Mouse (Mus musculus): ENCODE measurements around the gene Slc38a3. TPM values are rescaled to one million over a fixed set of nuclear protein-coding genes. Genes with fewer than 3 reads are reported as not detected.

Slc38a3 gene
- total and polyA plus RNA-seq, 3 experiments, result not detected

DNA sequence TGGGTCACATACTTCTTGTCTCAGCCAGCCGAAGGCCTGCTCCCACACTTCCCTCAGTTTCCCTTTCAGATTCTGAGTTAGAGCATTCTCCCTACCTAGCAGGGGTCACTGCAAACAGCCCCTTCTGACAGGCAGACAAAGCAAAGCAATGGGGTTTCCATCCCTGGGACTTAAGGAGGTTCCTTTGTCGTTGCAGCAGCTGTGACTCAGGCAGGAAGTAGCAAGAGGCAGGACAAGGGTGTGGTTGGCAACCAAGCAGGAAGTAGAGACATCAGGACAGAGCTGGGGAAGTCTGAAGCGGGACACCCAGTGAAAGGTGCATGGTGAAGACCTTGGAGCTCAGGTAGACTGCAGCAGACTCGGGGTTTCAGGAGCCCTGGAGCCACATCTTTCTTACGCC is 44.8 kb downstream of the Slc38a3 start:
- peak; percentile 88 for DNase-seq (ENCODE audit: low read depth, low spot score)

DNA sequence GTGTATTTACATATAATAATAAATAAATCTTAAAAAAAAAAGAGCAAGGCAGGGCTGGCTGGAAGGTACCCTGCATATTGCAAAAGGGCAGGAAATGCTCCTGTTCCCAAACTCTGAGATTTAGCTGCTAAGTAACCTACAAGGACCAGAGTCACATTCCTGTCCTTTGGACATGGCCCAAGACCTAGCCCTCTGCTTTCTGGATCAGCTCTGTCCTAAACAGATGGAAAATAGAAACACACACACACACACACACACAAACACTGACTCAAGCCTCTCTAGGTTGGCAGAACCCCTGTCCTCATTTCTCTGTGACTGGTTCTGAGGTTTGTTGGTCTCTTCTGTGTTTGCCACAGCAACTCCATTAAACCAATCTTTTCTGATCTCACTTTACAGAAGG is 48.4 kb downstream of the Slc38a3 start:
- no peak for DNase-seq (ENCODE audit: low read depth, low spot score)
- TF ChIP-seq POLR2AphosphoS5 (IDR thresholded peaks at IDR 0.05; ENCODE audit: borderline replicate concordance, low read depth, low read length) (no peak), ZC3H11A (IDR thresholded peaks at IDR 0.05; ENCODE audit: low read depth, low read length) (no peak)

More for the DNA sequence above, 44.8 kb downstream of the Slc38a3 start:
- peaks cover 11 to 22% of the 10 kb centered on the region in 2 experiments for H3K4me1 ChIP-seq (ENCODE audit: control insufficient read depth in 1 of 2, insufficient read depth in 2 of 2, low read length in 2 of 2)
- H3K79me2 ChIP-seq (ENCODE audit: control insufficient read depth, insufficient read depth, low read length, poor library complexity), result peaks cover 34% of the 10 kb centered on the region
- no peaks in the 10 kb centered on the region for H3K27me3 ChIP-seq (ENCODE audit: control insufficient read depth in 1 of 2, insufficient read depth in 2 of 2, low read length in 2 of 2)
- no peak for TF ChIP-seq NELFE (IDR thresholded peaks at IDR 0.05; ENCODE audit: low read depth, low read length)
- TF ChIP-seq ELF1 (IDR thresholded peaks at IDR 0.05; ENCODE audit: low read depth, low read length), result peak; percentile 81
- no peak for TF ChIP-seq CTCF (IDR thresholded peaks at IDR 0.05 in 2 of 3, conservative IDR thresholded peaks at IDR 0.05 in 1 of 3; ENCODE audit: control insufficient read depth in 1 of 3, insufficient read depth in 1 of 3, low read depth in 2 of 3, low read length in 3 of 3, poor library complexity in 1 of 3, severe bottlenecking in 1 of 3)
- TF ChIP-seq ETS1 (IDR thresholded peaks at IDR 0.05; ENCODE audit: low read depth, low read length), result peak; percentile 53; the same call in 1 of the 2 replicates
- TF ChIP-seq POLR2A (IDR thresholded peaks at IDR 0.05; ENCODE audit: control insufficient read depth in 1 of 2, insufficient read depth in 1 of 2, low read depth in 1 of 2, low read length in 2 of 2, poor library complexity in 1 of 2), result peak in 1 of 2 experiments; percentile 45; a peak in 1 of 4 replicates
- TF ChIP-seq SIN3A (IDR thresholded peaks at IDR 0.05; ENCODE audit: low read length), result peak; percentile 48; the same call in 1 of the 2 replicates
- peak; percentile 23 to 36; a peak in 1 of 4 replicates for TF ChIP-seq EP300 (IDR thresholded peaks at IDR 0.05; ENCODE audit: low read depth in 1 of 2, low read length in 2 of 2)
- TF ChIP-seq MXI1 (IDR thresholded peaks at IDR 0.05; ENCODE audit: low read depth, low read length), result no peak
- TF ChIP-seq RCOR1 (IDR thresholded peaks at IDR 0.05; ENCODE audit: low read depth, low read length), result no peak
- no peak for TF ChIP-seq ZC3H11A (IDR thresholded peaks at IDR 0.05; ENCODE audit: low read depth, low read length)
- TF ChIP-seq ZMIZ1 (IDR thresholded peaks at IDR 0.05; ENCODE audit: low read depth, low read length), result no peak
- TF ChIP-seq MAFK (IDR thresholded peaks at IDR 0.05; ENCODE audit: borderline replicate concordance, low read depth, low read length), result no peak
- TF ChIP-seq JUND (IDR thresholded peaks at IDR 0.05; ENCODE audit: low read depth, low read length), result no peak
- 0 out of 2 replicates have a peak, but pooled peaks have one; percentile 46 for TF ChIP-seq HCFC1 (IDR thresholded peaks at IDR 0.05; ENCODE audit: low read depth, low read length)
- peaks cover 1 to 15% of the 10 kb centered on the region in 2 experiments; a peak in 3 of 4 replicates for H3K36me3 ChIP-seq (ENCODE audit: control insufficient read depth in 1 of 2, insufficient read depth in 2 of 2, low read length in 2 of 2)
- H3K4me3 ChIP-seq (ENCODE audit: control insufficient read depth in 1 of 2, insufficient read depth in 1 of 2, low read depth in 2 of 2, low read length in 2 of 2), result no peak overlapping the region
- H3K9me3 ChIP-seq (replicated peaks; ENCODE audit: insufficient read depth, low read length), result no peaks in the 10 kb centered on the region
- peak overlapping the region; percentile 53 for H3K27ac ChIP-seq (ENCODE audit: control insufficient read depth, low read depth, low read length)
- H3K9ac ChIP-seq (ENCODE audit: control insufficient read depth, low read depth, low read length, poor library complexity, severe bottlenecking), result peak overlapping the region; percentile 13

More for the DNA sequence above, 48.4 kb downstream of the Slc38a3 start:
- Histone ChIP-seq H3K9ac (ENCODE audit: control insufficient read depth, low read depth, low read length, poor library complexity, severe bottlenecking) (no peak overlapping the region), H3K36me3 (ENCODE audit: control insufficient read depth in 1 of 2, insufficient read depth in 2 of 2, low read length in 2 of 2) (peaks cover 1 to 11% of the 10 kb centered on the region in 2 experiments; a peak in 3 of 4 replicates), H3K27me3 (ENCODE audit: control insufficient read depth in 1 of 2, insufficient read depth in 2 of 2, low read length in 2 of 2) (no peaks in the 10 kb centered on the region), H3K79me2 (ENCODE audit: control insufficient read depth, insufficient read depth, low read length, poor library complexity) (peaks cover 12% of the 10 kb centered on the region; the same call in 1 of the 2 replicates), H3K27ac (ENCODE audit: control insufficient read depth, low read depth, low read length) (no peak overlapping the region), H3K4me1 (ENCODE audit: control insufficient read depth in 1 of 2, insufficient read depth in 2 of 2, low read length in 2 of 2) (peaks cover 8 to 17% of the 10 kb centered on the region in 2 experiments), H3K9me3 (replicated peaks; ENCODE audit: insufficient read depth, low read length) (no peaks in the 10 kb centered on the region), H3K4me3 (ENCODE audit: control insufficient read depth in 1 of 2, insufficient read depth in 1 of 2, low read depth in 2 of 2, low read length in 2 of 2) (no peak overlapping the region)

Measured in MEL (cell line).